In the genomic region with DNA sequence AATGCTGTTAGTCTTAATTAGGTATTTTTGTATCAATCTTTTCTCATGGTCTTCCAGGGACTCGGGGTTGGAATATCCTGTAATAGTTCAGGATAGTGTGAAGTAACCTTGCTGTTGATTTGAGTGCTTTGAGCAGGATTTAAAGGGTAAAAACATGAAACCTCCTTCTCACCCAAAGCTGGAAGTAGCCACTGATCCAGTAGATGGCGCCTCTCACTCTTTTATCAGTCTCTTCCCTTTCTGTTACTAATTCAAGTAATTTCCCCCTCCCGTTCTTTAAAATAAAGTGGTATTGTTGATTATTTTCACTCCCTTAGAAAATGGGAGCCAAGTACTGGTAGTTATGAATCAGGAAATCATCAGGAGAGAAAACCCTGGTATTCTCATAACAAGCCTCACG, we compare ENCODE assay signal across 8 mouse cellular contexts. TPM values are rescaled to one million over a fixed set of nuclear protein-coding genes. Genes with fewer than 3 reads are reported as not detected.
DNase-seq lines count a peak whose midpoint lies in the region; ATAC-seq and TF ChIP-seq lines count a peak whose summit lies in the region.

No protein-coding gene starts in this region.

- H3K27me3 ChIP-seq in stomach, postnatal 0 days (ENCODE audit: control insufficient read depth, insufficient read depth, low read length), result no peaks in the 10 kb centered on the region
- no peaks in the 10 kb centered on the region for H3K27me3 ChIP-seq in cerebellum, adult 2 months (ENCODE audit: control insufficient read depth, insufficient read depth, low read length)

- H3K4me1 ChIP-seq in stomach, postnatal 0 days (replicated peaks; ENCODE audit: control insufficient read depth, insufficient read depth), result no peaks in the 10 kb centered on the region
- no peaks in the 10 kb centered on the region for H3K4me1 ChIP-seq in cerebellum, adult 2 months (ENCODE audit: control insufficient read depth, insufficient read depth, low read length)

- H3K9me3 ChIP-seq in stomach, postnatal 0 days (ENCODE audit: control insufficient read depth, low read length), result no peaks in the 10 kb centered on the region

- WGBS in stomach, postnatal 0 days, result 39% methylated on average over 4 of the region's 4 CpGs
- 37% methylated on average over 4 of the region's 4 CpGs for WGBS in cerebellum, adult 2 months

- TF ChIP-seq EP300 in stomach, postnatal 0 days (optimal IDR thresholded peaks at IDR 0.05), result no peak

- no peak overlapping the region for H3K27ac ChIP-seq in stomach, postnatal 0 days (replicated peaks)
- H3K27ac ChIP-seq in cerebellum, adult 2 months (ENCODE audit: insufficient read depth, low read length), result no peak overlapping the region

- no peak for TF ChIP-seq POLR2A in cerebellum, adult 2 months (IDR thresholded peaks at IDR 0.05; ENCODE audit: borderline replicate concordance, insufficient read depth, low read length)

- H3K9ac ChIP-seq in stomach, postnatal 0 days (ENCODE audit: low read length), result no peak overlapping the region

- no peak for ATAC-seq in stomach, postnatal 0 days (ENCODE audit: low FRiP score, low TSS enrichment)

- peak; percentile 44 for DNase-seq in kidney, adult 9 months
- DNase-seq in kidney, adult 11 months, result no peak
- peak; percentile 53 for DNase-seq in thymus, postnatal 0 days (ENCODE audit: low spot score)
- DNase-seq in thymus, adult 18-20 months, result no peak
- peak; percentile 24 for DNase-seq in embryo, embryonic 9.5 days (ENCODE audit: extremely low spot score)
- peak; percentile 42 for DNase-seq in stomach, postnatal 0 days (ENCODE audit: low spot score)
- DNase-seq in adrenal gland, adult 2 months, result no peak
- DNase-seq in cerebellum, adult 2 months, result no peak

- TF ChIP-seq CTCF in stomach, postnatal 0 days (IDR thresholded peaks at IDR 0.05; ENCODE audit: low read depth), result peak; percentile 70
- TF ChIP-seq CTCF in cerebellum, adult 2 months (IDR thresholded peaks at IDR 0.05; ENCODE audit: borderline replicate concordance, insufficient read depth, low read depth, low read length), result no peak

- H3K4me3 ChIP-seq in stomach, postnatal 0 days (ENCODE audit: low read depth, low read length), result no peak overlapping the region
- no peak overlapping the region for H3K4me3 ChIP-seq in cerebellum, adult 2 months (replicated peaks; ENCODE audit: insufficient read depth, low read depth, low read length)

- peaks cover 8% of the 10 kb centered on the region for H3K36me3 ChIP-seq in stomach, postnatal 0 days (ENCODE audit: control insufficient read depth, insufficient read depth, low read length)

- no peak overlapping the region for H3K4me2 ChIP-seq in stomach, postnatal 0 days (replicated peaks; ENCODE audit: low read depth)

RNA-seq across cellular contexts. Expression of a gene that starts 6.0 kb away (rescaled TPM):
- polyA plus RNA-seq in thymus, postnatal 0 days (2015; fragmentation: Nextera tagmentation; extraction: Ambion mirVana), result 79.5 and 108 TPM in 2 replicates
- 9.9 and 15.5 TPM in 2 replicates for polyA plus RNA-seq in stomach, postnatal 0 days (2015; fragmentation: Nextera tagmentation; extraction: Ambion mirVana)
- 1 to 10 TPM in 1 of 2 experiments, under 1 TPM in 1; 0.59 to 1.4 TPM for total RNA-seq in adrenal gland, adult 2 months (2021)
- 0.06 and 0.08 TPM in 2 replicates for polyA plus RNA-seq in adrenal gland, adult 2 months (2012; rRNA removed)
- 0.02 and 0.03 TPM in 2 replicates for polyA plus RNA-seq in cerebellum, adult 2 months (2012; rRNA removed)

RNA-seq across cellular contexts. Expression of a gene that starts 6.3 kb away (rescaled TPM):
- 4.0 and 5.4 TPM in 2 replicates for polyA plus RNA-seq in thymus, postnatal 0 days (2015; fragmentation: Nextera tagmentation; extraction: Ambion mirVana)
- polyA plus RNA-seq in stomach, postnatal 0 days (2015; fragmentation: Nextera tagmentation; extraction: Ambion mirVana), result 1.8 and 2.0 TPM in 2 replicates
- 1 to 10 TPM; 4.1 to 5.5 TPM for total RNA-seq in adrenal gland, adult 2 months (2021)
- 3.2 and 3.5 TPM in 2 replicates for polyA plus RNA-seq in adrenal gland, adult 2 months (2012; rRNA removed)
- polyA plus RNA-seq in cerebellum, adult 2 months (2012; rRNA removed), result 5.5 and 6.2 TPM in 2 replicates

RNA-seq across cellular contexts. Expression of a gene that starts 11.7 kb away (rescaled TPM):
- polyA plus RNA-seq in thymus, postnatal 0 days (2015; fragmentation: Nextera tagmentation; extraction: Ambion mirVana), result 20.5 and 21.3 TPM in 2 replicates
- polyA plus RNA-seq in stomach, postnatal 0 days (2015; fragmentation: Nextera tagmentation; extraction: Ambion mirVana), result 20.7 and 21.3 TPM in 2 replicates
- 10 to 100 TPM; 13.1 to 21.5 TPM for total RNA-seq in adrenal gland, adult 2 months (2021)
- polyA plus RNA-seq in adrenal gland, adult 2 months (2012; rRNA removed), result 3.3 and 3.8 TPM in 2 replicates
- polyA plus RNA-seq in cerebellum, adult 2 months (2012; rRNA removed), result 33.0 and 34.3 TPM in 2 replicates

Comparison
In these comparisons a context has a peak if more than half of its experiments do, and no peak if none do; other contexts are left out.
1. DNase-seq: peak in kidney, adult 9 months (single experiment), thymus, postnatal 0 days (single experiment), embryo, embryonic 9.5 days (single experiment) and stomach, postnatal 0 days (single experiment); none in kidney, adult 11 months (single experiment), thymus, adult 18-20 months (0 of 2), adrenal gland, adult 2 months (single experiment) and cerebellum, adult 2 months (0 of 2).
2. RNA of a gene that starts 6.0 kb away (polyA plus RNA-seq): 79.5 to 108 TPM in thymus, postnatal 0 days and 9.9 to 15.5 TPM in stomach, postnatal 0 days; 0.06 to 0.08 TPM in adrenal gland, adult 2 months and 0.02 to 0.03 TPM in cerebellum, adult 2 months; every median in the first group is over 10 times any median in the second.